Mouse (Mus musculus) MEL-GATA-1-ER (cell line): ENCODE results near the gene Abcc6.
"Not testable (repeated sequence)": the region's sequence is repeated elsewhere in the genome, so short reads cannot be mapped to it uniquely, and the experiment has no call there.

Experiments
- DNase-seq: peaks from one replicate; pipeline ENCODE4 v3.0.0-alpha.2; 2012; ENCODE audit warnings: low read depth; ENCODE audit errors: extremely low read depth

The Abcc6 gene

DNA sequence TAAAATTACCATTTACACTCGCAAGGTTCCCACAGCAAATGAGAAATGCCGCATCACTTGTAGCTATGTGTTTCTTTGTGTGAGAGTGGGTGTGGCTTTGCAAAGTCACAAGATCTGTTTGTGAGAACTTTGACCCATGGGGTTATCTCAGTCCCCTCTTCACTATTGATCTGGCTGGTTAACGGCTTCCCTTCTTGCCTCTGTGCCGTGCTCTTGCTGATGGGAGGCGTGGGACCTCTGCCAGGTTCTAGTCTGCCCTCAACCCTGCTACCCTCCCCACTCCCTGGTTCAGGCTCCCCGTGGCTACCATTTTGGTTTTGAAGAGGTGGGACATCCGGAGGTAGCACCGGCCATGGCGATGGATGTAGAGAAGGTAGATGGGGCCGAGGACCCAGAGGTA, 1.4 kb downstream of the Abcc6 start:
- DNase-seq = peak; percentile 44

DNA sequence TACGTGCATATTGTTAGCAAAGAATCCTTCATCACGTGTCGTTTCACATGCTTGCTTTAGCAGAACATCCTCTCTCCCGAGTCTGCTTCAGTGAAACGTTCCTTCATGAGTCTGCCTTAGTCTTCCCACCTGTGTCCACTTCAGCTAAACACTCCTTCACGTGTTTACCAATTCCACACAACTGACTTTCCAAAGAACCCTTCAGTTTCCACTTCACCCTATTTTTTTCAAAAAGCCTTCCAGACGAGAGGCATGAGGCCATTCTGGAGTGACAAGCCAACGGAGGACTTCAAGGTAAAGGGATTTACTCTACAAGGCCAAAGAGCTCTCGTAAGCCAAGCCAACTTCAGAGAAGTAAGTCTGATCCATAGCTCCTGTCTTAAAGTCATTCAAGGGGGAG, 4.7 kb downstream of the Abcc6 start:
- DNase-seq = no peak

DNA sequence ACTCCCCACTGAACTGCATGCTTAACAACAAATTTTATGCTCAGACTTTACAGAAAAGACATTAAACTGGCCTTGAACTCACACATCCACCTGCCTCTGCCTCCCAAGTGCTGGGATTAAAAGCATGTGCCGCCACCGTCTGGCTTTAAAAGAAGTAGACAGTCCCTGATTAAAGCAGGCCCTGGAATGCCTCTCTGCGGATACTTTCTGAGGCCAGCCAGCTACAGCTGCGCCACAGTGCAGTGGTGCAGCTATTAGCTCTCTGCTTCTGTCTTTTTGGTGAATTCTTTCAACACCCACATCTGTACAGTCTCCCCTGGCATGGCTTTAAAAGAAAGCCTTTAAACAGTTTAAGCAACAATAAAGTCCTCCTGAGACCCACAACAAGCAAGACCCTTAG, 8.2 kb downstream of the Abcc6 start:
- no peak for DNase-seq

DNA sequence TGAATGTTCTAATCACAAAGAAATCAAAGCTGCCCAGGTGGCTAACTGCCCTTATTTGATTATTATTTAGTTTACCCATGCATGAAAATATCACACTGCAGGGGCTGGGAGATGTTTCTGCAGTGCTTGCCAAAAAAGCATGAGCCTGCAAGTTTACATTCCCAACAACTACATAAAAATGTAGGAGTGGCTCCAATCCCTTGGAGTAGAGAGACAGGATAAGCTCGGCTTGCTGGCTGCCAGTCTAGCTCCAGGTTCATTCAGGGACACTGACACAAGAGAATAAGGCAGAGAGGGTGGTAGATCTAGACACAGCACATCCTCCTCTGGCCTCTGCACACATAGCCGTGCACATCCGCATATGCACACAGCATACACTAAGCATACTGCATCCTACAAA, 10.5 kb downstream of the Abcc6 start:
- no peak for DNase-seq

DNA sequence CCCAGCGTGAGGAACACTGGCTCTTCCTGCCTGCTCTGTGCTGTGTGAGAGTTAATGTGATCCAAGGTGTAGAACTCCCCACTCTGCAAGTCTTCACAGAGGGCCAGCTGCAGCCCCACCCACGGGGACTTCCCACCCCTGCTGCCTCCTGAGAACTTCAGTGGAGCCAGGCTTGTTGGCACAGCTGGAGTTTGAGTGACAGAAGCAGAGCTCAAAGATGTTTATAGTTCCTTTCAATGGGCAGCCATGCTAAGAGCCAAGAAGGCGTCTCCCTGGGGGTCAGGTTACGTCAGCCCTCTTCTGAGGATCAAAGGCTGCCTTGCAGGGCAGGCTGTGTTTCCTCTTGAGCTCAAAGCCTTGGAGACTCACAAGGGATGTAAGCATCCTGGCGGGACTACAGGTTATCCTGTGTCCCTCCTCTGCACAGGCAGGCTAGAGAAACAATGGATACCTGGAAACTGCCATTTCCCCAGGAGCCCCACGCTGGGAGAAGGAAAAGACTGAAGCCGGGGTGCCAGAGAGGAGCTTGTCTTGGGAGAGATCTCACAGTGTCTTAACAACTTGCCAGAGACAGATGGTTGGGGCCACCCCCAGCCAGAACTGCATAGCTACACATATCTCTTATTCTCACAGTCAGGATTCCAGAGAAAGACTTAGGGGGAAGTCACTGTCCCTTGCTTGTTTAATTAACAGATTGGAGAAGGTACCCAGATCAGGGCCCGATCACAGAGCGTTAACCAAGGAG, 16.7 kb downstream of the Abcc6 start:
- DNase-seq = no peak

DNA sequence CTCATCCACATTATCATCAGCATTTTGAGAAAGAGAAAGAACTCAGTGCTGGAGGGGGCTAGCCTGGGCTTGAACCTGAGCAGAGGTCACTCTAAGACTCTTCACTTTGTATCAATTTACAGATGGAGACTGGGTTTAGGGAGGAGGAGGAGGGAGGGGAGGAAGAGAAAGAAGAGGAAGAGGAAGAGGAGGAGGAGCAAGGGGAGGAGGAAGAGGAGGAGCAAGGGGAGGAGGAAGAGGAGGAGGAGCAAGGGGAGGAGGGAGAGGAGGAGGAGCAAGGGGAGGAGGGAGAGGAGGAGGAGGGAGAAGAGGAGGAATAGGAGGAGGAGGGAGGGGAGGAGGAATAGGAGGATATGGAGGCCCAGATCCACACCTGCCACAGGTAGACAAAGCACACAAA, 18.0 kb downstream of the Abcc6 start:
- DNase-seq = peak; percentile 22

DNA sequence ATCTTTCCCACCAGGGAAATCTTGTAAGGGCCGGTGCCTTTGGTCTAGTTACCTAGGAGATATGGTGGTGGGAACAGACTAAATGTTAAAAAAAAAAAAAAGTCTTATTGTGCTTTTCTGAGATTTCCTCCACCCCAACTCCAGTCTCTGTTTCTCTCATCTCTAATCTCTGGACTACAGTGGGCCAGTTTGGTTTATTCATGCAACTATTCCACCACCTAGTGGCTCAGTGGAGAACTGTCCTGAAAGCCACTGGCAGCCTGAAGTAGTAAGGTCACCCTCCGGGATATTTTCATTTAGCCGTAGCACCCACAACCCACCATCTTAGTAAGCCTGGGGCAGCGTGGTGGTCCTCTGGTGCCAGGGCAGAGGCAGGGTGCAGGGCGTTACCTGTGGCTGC, 20.5 kb downstream of the Abcc6 start:
- peak; percentile 46 for DNase-seq

DNA sequence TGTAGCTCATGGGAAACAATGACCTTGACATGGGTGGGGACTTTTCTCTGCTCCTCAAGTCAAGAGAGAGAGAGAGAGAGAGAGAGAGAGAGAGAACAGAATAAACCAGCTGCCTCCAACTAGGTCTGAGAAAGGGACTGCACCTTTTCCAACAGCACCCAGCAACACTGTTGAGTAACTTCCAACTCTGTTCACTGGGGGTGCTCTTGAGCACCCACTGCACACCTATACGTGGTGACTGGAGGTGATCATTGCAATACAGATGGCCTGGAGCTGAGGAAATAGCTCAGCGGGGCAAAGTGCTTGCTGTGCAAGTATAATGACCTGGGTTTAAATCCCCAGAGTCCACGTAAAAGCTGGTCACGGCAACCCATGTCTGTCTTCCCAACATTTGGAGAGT, 27.4 kb downstream of the Abcc6 start:
- no peak for DNase-seq

DNA sequence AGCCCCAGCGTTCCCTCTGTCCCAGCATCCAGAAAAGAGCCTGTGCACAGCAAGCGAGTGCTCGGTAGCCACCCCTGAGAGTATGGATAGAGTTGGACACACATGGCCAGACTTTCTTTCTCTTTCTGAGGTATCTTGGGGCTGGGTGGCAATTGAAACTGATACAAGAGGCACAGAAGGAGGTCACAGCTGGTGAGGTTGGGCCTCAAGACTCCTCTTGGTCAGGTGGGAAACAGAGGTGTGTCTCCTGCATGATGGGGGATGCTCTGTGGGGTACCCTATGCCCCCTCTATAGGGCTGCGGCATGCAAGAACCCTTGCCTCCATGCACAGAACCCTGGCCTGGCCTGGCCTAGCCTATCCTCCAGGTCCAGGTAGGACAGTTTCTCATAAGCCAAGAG, 29.5 kb downstream of the Abcc6 start:
- no peak for DNase-seq

DNA sequence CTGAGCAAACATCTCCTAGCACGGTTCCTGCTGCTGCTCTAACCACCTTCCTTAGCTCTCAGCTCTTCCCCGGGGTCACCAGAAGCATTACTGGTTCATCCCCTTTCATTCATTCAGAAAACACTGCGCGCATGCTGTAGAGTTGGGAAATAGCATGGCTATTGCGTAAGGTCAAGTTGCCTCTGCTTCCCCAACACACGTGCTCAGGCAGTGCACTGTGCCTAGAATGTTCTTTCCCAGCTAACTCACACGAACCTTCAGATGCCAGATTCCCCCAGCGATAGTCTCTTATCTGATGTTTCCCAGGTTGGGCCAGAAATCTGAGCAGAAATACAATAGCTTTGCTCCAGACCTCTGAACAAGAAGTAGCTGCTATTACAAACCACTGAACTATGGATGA, 37.6 kb downstream of the Abcc6 start:
- no peak for DNase-seq

DNA sequence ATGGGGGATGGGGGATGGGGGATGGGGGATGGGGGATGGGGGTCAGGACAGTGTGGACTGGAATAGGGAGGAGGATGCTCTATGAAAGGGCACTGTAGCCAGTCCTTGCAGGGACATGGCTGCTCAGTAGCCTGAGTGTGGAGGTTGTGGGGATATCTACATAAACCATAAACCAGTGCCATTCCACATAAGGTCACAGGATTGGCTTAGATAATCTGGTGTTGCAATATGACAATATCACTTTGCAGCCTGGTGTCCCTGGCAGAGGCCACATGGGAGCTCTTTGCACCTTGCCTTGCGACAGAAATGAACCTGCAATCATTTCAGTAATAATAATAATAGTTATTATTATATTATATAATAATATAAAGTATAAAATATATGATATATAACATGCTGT, 41.8 kb downstream of the Abcc6 start:
- no peak for DNase-seq

DNA sequence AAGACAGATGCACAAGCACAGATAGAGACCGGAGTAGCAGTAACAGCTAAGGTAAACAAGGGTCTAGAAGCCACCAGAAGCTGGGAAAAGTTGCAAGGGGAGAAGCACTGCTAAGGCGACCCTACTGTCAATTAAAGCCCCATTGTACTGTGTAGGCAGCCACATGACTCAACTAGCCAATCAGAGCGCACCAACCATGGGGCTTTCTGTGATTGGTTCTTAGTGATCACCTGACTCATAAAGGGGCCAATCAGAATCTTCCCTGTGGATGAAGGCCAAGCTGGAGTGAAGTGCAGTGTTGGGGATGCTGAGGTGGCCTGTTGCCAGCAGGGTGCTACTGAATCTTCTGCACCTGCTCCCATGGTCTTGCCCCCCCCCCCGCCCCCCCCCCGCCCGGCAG, 43.2 kb downstream of the Abcc6 start:
- no peak for DNase-seq

DNA sequence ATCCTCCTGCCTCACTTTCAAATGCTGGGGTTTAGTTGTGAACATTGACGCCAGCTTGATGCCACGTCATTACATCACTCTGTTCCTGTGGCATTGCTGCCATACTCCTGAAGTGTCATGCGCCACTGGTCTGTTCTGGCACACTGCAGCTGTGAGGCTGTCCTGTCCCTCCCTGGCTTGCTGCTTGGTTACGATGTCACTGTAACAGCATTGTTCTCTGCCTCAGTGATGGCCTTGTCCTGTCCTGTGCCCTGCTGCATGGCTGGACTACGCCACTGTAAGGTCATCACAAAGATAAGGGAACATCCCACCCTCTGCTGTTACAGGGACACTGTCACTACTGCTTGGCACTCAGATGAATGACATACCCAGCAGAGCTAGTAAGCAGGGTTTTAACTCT, 48.5 kb downstream of the Abcc6 start:
- DNase-seq = no peak

DNA sequence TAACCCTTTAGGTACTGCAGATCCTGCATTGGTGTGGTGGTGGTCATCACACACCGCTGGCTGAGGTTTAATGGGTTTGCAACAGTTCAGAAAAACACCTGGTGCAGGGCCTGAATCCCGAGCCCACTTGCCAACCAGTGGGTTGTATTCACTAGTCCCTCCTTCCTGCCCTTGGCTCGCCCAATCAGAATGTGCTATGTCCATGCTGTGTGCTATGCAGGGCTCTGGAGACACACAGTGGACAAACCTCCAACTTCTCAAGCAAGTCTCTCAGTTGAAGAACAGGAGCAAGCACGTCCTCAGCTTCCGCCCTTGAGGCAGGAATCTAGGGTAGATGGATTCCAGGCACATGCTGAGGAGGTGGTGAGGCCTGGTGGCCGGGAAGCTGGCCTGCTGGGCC, 55.6 kb downstream of the Abcc6 start:
- no peak for DNase-seq

DNA sequence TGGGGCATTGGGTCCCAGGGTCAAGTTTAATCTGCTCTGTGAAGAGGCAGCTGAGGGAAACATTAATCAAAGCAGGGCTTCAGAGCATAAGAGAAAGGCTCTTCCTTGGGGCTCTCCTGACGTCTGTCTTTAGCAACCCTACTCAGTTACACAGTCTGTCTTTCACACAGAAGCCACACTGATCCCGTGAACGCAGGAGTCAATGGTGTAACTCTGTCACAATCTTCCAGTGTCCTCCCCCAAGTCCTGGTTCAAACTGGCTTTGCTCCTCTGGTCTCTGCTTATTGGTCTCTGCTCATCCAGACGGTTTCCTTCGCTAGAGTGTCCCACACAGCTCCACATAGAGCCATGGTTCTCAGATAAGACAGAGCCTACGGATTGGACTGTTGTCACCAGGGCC, 56.0 kb downstream of the Abcc6 start:
- no peak for DNase-seq

DNA sequence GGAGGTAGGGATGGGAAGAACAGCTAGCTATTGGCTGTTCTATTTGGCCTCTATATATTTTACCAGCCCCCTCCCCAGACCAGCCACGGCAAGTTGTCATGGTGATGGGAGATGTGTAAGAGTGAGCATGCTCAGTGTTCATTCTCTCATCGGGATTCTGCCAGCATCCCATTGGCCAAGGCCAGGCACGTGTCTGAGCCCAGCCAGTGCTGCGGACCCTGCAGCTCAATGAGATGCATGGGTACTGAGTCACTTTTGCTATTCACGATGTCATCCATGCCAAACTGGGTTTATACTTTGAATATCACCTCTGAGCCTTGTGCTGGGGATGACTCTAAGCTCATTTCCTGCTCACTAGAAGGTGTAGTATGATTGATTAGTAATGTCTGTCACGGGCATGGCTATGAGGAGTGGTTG, 56.8 kb downstream of the Abcc6 start:
- no peak for DNase-seq

DNA sequence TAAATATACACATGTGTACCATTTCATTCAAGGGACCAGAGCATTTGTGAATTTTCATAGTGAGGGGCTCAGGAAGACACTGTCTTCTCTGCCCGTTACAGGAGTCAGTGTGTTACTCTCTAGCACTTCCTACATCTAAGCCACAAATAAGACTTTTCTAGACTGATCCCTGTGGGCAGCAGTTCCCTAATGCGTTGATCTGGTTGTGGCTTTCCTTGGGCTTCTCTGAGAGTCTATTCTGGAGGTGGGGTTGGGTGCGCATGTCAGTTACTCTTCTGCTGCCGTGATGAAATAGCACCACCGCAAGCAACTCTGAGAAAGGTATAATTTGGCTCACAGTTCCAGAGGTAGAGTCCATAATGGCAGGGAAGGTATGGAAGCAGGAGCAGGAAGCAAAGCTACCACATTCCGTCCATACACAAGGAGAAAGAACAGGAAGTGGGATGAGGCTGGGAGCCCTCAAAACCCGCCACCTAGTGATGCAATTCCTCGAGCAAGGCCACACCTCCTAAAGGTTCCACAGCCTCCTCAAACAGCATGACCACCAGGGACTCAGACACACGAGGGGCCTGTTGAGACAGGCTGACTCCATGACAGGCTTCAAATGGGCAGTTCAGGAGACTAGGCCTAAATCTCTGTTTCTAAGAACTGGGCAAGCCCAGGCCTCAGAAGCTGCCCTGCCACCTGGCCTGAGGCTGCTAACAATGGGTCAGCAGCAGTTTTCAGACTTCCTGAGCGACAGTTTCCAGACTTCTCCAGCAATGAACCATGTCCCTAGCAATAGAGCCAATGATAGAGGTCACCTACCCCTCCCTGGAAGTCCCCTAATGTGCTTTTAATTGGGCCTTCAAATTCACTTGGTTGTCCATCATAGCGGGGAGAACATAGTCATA, 58.0 kb downstream of the Abcc6 start:
- no peak for DNase-seq

DNA sequence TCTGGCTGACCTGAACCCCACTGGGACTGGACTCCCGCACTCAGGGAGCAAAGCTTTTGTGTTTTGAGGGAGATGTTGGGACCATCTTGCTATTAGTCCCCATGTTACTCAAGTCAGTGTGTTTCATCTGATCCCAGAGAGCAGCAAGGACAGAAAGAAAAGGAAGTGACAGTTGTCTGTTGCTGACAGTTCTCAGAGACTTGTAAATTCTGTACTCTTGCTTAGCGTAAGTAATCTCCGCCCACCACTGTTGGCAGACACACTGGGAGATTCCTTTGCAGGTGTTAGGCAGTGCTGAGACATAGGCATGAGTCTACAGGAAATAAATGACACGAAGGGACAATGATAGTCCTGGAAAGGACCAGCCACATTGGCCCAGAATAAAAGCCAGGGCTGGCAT, 73.5 kb downstream of the Abcc6 start:
- peak; percentile 67 for DNase-seq

DNA sequence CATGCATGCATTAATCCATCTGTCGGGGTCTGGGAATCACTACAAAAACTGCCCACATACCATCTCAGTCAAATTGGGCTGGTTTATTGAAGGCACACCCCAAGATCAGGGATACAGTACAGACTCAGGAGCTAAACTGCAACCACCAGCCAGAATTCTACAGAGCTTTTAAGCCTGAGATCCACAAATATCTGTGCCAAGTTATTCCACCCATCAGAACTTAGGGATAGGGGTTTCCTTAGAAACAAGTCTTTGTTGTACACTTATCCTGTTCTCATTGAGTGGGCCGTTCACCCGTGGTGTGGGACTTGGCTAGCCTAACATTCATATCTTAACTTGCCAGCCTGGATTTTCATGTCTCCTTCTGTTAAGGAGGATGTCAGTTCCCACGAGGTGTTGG, 81.0 kb downstream of the Abcc6 start:
- DNase-seq = no peak

DNA sequence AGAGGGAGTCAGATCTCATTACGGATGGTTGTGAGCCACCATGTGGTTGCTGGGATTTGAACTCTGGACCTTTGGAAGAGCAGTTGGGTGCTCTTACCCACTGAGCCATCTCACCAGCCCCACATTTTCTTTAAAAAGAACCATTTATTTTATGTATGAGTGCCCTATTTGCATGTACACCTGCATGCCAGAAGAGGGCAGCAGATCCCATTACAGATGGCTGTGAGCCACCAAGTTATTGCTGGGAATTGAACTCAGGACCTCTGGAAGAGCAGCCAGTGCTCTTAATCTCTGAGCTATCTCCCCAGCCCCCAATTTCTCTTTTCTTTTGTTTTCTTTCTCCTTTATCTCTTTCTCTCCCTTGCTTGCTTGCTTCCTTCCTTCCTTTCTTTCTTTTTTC, 86.8 kb downstream of the Abcc6 start:
- DNase-seq = not testable (repeated sequence)

DNA sequence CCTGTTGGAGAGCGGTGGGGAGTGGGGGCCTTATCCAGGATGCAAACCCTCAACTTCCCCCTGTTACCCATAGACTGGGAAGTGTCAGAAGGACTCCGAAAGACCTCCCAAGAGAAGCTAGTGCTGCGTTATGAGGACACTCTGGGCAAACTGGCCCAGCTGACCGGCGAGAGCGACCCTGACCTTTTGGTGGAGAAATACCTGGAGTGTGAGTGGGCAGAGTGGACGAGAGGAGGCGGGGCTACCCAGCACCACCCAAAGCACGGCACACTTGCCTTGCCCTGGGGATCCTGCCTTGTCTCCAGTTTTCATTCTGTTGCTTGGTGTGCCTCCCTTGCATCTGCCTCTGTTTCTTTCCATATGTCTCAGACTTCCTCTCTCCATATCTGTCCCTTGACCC, 88.1 kb downstream of the Abcc6 start:
- DNase-seq = no peak

DNA sequence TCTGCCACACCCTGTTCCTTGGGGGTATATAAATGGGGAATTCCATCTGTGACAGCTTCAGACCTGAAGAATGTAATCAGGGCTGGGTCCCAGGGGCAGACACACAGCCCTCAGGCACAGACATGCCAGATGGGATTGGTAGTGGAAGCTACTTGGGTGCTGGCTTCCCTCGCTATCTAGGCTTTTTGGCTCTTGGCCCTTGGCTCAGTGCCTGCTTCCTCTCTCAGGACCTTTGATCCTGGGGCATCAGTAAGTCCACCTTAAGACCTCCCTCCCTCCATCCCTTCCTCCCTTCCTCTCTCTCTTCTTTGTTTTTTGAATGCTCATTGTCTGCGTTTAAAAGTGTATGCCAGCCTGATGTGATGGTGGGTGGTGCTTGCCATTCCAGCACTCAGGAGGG, 90.3 kb downstream of the Abcc6 start:
- no peak for DNase-seq

DNA sequence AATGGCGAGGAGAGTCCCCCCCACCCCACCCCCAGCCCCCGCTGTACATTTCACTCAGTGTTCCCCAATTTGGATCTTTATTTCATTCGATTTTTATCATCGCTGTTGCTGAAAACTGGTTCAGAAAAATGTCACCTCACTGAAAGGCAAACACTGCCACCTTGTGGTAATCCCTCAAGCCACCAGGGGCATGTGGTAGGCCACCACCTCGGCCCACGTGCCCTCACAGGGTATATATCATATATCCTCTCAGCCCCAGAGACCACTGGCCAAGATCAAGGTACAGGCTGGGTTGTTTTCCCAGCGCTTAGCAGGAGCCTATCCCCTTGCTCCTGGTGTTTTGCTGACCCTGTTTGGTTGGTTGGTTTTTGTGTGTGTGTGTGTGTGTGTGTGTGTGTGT, 95.0 kb downstream of the Abcc6 start:
- peak; percentile 33 for DNase-seq
